Mouse (Mus musculus): ENCODE results near the gene Vmn1r180. TPM values are rescaled to one million over a fixed set of nuclear protein-coding genes. Genes with fewer than 3 reads are reported as not detected.
"Not testable (repeated sequence)": the region's sequence is repeated elsewhere in the genome, so short reads cannot be mapped to it uniquely, and the experiment has no call there.

Gene Vmn1r180
- not detected in 2 replicates for polyA plus RNA-seq (2012; rRNA removed)

GRCm38 (mm10) chr7:23950332-23950731, at the start of gene Vmn1r180:
Vmn1r180 (plus strand) TSS chr7:23950632.
- no peaks in the 10 kb centered on the region for H3K4me1 ChIP-seq (ENCODE audit: control insufficient read depth, insufficient read depth, low read length)
- H3K4me3 ChIP-seq (replicated peaks; ENCODE audit: extremely low read depth, low read depth, low read length): no peak within 1 kb of the TSS
- TF ChIP-seq POLR2A (IDR thresholded peaks at IDR 0.05; ENCODE audit: borderline replicate concordance, extremely low read depth, low read depth, low read length) (no peak), CTCF (IDR thresholded peaks at IDR 0.05; ENCODE audit: insufficient read depth, low read length) (no peak)
- DNase-seq: no peak

- Histone ChIP-seq H3K4me3 (replicated peaks; ENCODE audit: extremely low read depth, low read depth, low read length) (no peak within 1 kb of the TSS), H3K4me1 (ENCODE audit: control insufficient read depth, insufficient read depth, low read length) (no peaks in the 10 kb centered on the region)
- WGBS: 29% methylated on average over 2 of the region's 2 CpGs
- no peak for DNase-seq
- no peak for TF ChIP-seq CTCF (IDR thresholded peaks at IDR 0.05; ENCODE audit: insufficient read depth, low read length)
- no peak for TF ChIP-seq POLR2A (IDR thresholded peaks at IDR 0.05; ENCODE audit: borderline replicate concordance, extremely low read depth, low read depth, low read length)
Observed at GRCm38 (mm10) chr7:23926678-23927077, 23.8 kb upstream of the Vmn1r180 start, which contains the start of gene Vmn1r179. Vmn1r179 (plus strand) TSS chr7:23926978.

GRCm38 (mm10) chr7:23968044-23968443, 17.6 kb downstream of the Vmn1r180 start:
- not testable (repeated sequence) for H3K4me1 ChIP-seq (ENCODE audit: control insufficient read depth, insufficient read depth, low read length); DNase-seq; H3K4me3 ChIP-seq (replicated peaks; ENCODE audit: extremely low read depth, low read depth, low read length)
- WGBS: 38% methylated on average over 3 of the region's 3 CpGs

- DNase-seq; H3K4me3 ChIP-seq (replicated peaks; ENCODE audit: extremely low read depth, low read depth, low read length); H3K4me1 ChIP-seq (ENCODE audit: control insufficient read depth, insufficient read depth, low read length): not testable (repeated sequence)
- 81% methylated on average over 9 of the region's 9 CpGs for WGBS
Observed at GRCm38 (mm10) chr7:23974315-23974714, 23.9 kb downstream of the Vmn1r180 start, which contains the start of gene Vmn1r181. Vmn1r181 (plus strand) TSS chr7:23974615.

GRCm38 (mm10) chr7:24001391-24001790, 51.0 kb downstream of the Vmn1r180 start, which contains the start of gene V1rd19:
V1rd19 (plus strand) TSS chr7:24001691.
- Histone ChIP-seq H3K4me3 (replicated peaks; ENCODE audit: extremely low read depth, low read depth, low read length) (no peak within 1 kb of the TSS), H3K4me1 (ENCODE audit: control insufficient read depth, insufficient read depth, low read length) (no peaks in the 10 kb centered on the region)
- TF ChIP-seq POLR2A (IDR thresholded peaks at IDR 0.05; ENCODE audit: borderline replicate concordance, extremely low read depth, low read depth, low read length) (no peak), CTCF (IDR thresholded peaks at IDR 0.05; ENCODE audit: insufficient read depth, low read length) (no peak)
- 64% methylated on average over 2 of the region's 2 CpGs for WGBS
- DNase-seq: no peak

Other genes starting within 250 kb of the Vmn1r180 start
- gene Vmn1r173, start 249.9 kb upstream of the Vmn1r180 start, polyA plus RNA-seq (2012; rRNA removed): not detected in 2 replicates
- gene Vmn1r174, start 198.4 kb upstream of the Vmn1r180 start, polyA plus RNA-seq (2012; rRNA removed): not detected in 2 replicates
- gene Vmn1r175, start 140.0 kb upstream of the Vmn1r180 start, polyA plus RNA-seq (2012; rRNA removed): not detected in 2 replicates
- gene Vmn1r176, start 113.3 kb upstream of the Vmn1r180 start, polyA plus RNA-seq (2012; rRNA removed): not detected in 2 replicates
- gene Vmn1r177, start 84.2 kb upstream of the Vmn1r180 start, polyA plus RNA-seq (2012; rRNA removed): not detected in 2 replicates
- not detected in 2 replicates for gene Vmn1r178, start 58.6 kb upstream of the Vmn1r180 start, polyA plus RNA-seq (2012; rRNA removed)
- gene Vmn1r179, start 23.7 kb upstream of the Vmn1r180 start, polyA plus RNA-seq (2012; rRNA removed): not detected in 2 replicates
- gene Vmn1r181, start 24.0 kb downstream of the Vmn1r180 start, polyA plus RNA-seq (2012; rRNA removed): not detected in 2 replicates
- not detected in 2 replicates for gene V1rd19, start 51.1 kb downstream of the Vmn1r180 start, polyA plus RNA-seq (2012; rRNA removed)
- gene Vmn1r183, start 102.6 kb downstream of the Vmn1r180 start, polyA plus RNA-seq (2012; rRNA removed): not detected in 2 replicates
- 12.3 and 16.7 TPM in 2 replicates for gene Zfp180, start 131.3 kb downstream of the Vmn1r180 start, polyA plus RNA-seq (2012; rRNA removed)
- 1.3 and 1.7 TPM in 2 replicates for gene Zfp112, start 161.7 kb downstream of the Vmn1r180 start, polyA plus RNA-seq (2012; rRNA removed)
- 4.8 and 7.5 TPM in 2 replicates for gene Zfp235, start 183.5 kb downstream of the Vmn1r180 start, polyA plus RNA-seq (2012; rRNA removed)
- 0.12 and 0.22 TPM in 2 replicates for gene Zfp114, start 224.4 kb downstream of the Vmn1r180 start, polyA plus RNA-seq (2012; rRNA removed)

Measured in lung, adult 2 months (tissue).